Mouse (Mus musculus) heart, adult 2 months (tissue): Measurements from ENCODE around the gene Zfp663.

ENCODE experiments used
- CTCF ChIP-seq: fragments of 200-600 bp; IDR thresholded peaks from 2 replicates; pipeline ENCODE4 v1.8.1; 2022; ENCODE audit warnings: antibody characterized with exemption, mild to moderate bottlenecking, moderate library complexity
- POLR2A ChIP-seq: fragments of 200-500 bp; IDR thresholded peaks from 2 replicates; pipeline ENCODE4 v1.6.1; 2011; ENCODE audit warnings: mild to moderate bottlenecking, low read depth, low read length, control low read depth; ENCODE audit not compliant: insufficient read depth

DNA sequence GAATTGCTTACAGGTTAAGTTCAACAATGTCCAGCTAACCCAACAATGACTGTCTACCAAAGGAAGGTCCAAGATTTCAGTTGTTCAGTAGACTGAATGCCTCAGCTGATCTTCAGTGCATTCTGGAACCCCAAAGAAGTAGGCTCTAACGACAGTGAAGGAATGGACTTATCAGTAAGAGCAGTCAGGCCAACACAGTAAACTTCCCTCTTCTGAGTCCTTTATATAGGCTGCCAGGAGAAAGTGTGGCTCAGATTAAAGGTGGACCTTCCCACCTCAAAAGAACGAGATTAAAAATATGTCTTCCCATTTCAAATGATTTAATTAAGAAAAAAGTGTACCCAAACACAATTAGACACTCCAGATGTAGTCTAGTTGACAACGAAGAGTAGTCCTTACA lies 1.8 kb upstream of the Zfp663 start:
- TF ChIP-seq CTCF (no peak), POLR2A (no peak)
